Mouse (Mus musculus): ENCODE data around the gene Usp15.
"Not testable (repeated sequence)": the region's sequence is repeated elsewhere in the genome, so short reads cannot be mapped to it uniquely, and the experiment has no call there.

Gene Usp15

DNA sequence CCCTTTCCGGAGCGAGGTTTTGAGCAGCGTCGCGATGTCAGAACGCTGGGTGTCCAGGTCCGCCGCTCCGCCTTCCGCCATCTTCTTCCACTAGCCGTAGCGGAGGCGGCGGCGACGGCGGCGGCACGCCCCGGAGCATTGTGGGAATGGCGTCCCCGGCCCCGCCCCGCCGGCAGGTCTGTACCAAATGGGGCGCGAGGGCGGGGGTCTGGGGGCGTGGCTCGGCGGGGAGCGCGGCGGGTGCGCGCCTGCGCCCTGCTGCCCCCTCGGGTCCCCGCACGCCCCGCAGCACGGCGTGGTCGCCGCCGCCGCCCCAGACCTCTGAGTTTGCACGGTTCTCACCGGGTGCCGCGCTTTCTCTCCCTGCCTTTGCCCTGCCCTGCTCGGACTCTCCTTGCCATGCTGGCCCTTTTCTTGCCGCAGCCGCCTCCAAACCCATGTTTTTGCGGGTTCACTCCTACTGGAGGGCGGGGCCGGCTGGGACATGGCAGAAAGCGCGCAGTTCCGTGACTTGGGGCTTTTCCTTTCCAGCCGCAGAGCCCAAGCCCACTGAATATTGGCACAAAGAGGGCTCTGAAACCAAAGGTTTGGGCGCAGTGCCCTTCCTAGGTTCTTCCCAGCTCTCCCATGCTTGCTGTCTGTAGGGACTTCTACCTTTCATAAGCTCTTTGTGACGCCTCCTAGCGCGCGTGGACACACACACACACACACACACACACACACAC is at the start of gene Usp15:
Usp15 (minus strand) TSS at position 161 of the 725 bp plus-strand sequence.
- DNase-seq (ENCODE audit: extremely low read depth, low read depth, low spot score): no peak

DNA sequence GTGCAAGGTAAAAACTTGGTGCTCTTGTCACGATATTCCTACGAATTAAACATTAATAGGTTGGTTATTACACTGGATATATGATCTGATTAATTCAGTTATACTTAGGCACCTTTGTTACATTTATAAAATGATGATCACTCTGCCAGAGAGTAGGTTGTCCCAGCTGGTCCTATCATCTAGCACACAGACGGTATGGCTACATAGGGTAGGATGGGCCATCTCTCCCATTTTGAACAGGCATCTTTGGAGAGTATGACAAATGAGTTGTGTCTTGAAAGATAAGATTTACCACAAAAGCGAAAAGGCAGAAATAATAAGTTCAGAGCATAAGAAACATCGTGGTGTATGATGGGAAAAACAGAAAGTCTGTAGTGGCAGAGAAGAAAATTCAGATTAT is 32.6 kb upstream of the Usp15 start:
- no peak for DNase-seq (ENCODE audit: extremely low read depth, low read depth, low spot score)

DNA sequence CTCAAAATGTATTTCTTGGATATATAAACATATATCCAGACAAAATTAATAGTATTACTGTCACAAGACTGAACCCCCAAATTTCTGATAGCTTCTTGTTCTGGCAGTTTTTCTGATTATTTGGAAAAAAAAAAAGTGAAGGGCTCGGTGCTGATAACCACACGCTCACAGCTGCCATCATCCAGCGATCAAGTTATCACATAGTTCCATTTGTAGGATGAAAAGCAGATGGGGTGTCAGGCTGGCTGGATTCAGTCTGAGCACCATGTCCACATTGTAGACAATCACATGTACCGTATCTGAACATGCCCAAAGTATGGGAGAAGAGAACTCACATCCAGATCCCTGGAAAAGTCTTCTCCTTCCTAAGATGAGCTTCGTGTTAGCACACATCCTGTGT is 26.0 kb upstream of the Usp15 start:
- no peak for DNase-seq (ENCODE audit: extremely low read depth, low read depth, low spot score)

DNA sequence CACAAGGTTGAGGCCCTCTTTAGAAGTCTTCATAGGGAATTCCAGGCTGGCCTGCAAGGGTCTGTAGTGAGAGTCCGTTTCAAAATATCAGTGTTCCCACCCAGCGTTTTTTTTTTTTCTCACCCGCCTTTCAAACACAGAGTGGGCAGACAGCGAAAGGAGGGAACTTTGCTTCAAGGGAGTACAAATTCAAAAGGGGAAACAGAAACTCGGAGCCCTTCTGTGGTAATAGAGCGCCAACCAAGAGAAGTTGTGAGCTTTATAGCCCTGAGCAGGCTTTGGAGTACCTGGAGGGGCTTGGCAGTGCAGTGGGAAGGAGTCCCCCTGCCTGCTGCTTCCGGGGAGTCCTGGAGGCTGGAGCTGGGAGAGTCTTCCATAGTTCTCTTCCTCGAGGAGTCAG is 12.7 kb upstream of the Usp15 start:
- DNase-seq (ENCODE audit: extremely low read depth, low read depth, low spot score): no peak

DNA sequence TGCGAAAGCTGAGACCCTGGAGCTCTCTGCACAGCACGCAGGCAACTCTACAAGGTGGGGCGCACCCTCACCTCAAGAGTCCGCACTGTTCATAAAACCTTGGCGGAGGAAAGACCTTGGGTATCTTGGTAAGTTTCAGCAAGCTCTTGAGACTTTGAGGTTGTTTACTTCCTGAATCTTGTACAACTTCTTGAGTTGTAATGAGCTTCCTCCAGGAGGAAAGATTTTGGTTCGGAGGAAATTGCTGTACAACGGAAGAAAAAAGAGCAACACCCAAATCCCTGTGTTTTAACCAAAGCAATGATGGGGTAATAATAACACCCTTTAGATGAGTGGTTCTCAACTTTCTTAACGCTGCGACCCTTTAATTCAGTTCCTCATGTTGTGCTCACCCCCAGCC is 11.5 kb upstream of the Usp15 start:
- no peak for DNase-seq (ENCODE audit: extremely low read depth, low read depth, low spot score)

DNA sequence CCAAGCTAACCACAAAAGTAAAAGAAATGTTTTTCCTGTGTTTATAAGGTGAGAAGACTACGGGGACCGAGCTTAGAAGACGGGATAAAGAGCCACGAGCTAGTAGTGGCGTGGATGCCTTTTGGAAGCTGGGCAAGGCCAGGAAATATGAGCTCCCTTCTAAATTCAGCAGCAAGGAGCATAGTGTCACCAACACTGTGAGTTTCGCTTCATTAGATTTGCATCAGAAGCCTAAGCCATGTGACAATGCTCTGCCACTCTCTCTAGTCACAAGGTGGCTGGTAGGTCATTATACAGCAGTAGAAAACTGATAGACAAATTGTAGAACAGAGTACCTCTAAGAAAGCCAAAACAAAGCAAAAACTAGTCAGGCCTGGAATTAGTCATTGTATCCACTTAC is 9.3 kb upstream of the Usp15 start:
- DNase-seq (ENCODE audit: extremely low read depth, low read depth, low spot score): no peak

DNA sequence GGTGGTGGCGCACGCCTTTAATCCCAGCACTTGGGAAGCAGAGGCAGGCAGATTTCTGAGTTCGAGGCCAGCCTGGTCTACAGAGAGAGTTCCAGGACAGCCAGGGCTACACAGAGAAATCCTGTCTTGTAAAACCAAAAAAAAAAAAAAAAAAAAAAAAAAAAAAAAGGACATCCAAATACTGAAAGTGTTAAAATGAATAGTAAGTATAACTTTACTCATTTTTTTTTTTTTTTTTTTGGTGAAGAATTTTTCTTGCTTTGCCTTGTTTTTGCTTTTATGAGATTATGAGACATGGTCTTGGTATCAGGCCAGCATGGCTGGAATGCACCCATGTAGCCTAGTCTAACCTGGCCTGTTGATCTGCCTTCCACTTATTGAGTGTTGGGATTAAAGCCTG is 8.6 kb upstream of the Usp15 start:
- DNase-seq (ENCODE audit: extremely low read depth, low read depth, low spot score): not testable (repeated sequence)

DNA sequence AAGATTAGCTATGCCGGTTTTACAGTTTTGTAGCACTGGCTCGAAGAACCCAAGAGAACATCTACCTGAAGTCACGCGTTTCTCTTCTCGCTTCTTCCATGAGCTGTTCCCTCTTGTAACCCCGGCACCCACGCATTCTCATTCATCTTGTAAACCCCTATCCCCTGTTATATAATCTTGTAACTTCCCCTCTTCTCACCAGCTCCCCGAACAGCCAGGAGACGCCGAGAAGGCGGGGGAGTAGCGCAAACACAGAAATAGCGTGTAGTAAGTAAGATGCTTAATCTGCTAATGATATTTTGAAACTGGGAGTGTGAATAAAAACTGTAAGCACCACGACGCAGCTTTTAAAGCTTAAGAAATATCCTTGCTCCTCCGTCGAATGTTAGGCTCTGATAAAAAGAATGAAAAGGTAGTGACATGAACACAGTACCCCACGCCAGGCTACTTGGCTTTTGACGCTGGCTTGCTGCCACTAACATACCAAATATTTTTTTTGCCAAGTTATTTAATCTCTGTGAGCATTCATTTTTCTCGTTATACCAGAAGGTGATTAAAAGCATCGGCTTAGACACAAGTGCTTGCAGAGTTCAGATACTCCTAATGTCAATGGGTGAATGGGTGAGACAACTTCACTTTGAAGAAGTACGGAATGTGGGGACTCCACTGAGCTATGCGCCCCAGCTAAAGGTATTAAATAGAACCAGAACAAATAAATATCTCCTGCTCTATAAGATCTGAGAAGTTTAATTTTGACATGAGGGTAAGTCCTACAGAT is 5.4 kb upstream of the Usp15 start:
- no peak for DNase-seq (ENCODE audit: extremely low read depth, low read depth, low spot score)

DNA sequence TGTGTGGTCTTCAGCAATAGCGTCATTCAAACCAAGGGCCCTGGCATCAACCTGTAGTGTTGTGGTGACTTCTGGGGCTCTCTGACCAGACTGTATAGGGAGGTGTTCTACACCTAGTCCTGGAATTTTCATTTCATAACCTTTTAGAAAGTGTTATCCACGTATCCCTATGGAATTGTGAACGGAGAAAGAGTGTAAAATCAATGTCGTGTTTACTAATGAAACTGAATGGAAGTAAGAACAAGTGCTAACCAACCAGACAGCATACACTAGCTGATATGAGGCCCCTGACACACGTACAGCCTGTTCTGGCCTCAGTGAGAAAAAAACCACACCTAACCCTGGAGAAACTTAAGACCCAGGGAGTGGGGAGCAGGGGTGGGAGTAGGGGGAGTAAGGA is 4.6 kb upstream of the Usp15 start:
- DNase-seq (ENCODE audit: extremely low read depth, low read depth, low spot score): no peak

DNA sequence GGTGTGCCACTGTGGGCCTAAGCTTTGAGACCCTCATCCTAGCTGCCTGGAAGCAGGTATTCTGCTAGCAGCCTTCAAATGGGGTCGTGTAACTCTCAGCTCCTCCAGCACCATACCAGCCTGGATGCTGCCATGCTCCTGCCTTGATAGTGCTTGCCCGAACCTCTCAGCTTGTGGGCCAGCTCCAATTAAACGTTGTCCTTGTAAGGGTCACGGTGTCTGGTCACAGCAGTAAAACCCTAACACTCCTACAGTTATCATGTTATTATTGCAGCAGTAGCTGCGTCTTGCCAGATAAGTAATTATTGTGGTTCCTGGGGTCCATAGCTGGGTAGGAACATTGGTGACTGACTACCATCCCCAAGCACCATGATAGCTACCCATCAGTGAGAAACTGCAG is 4.2 kb upstream of the Usp15 start:
- DNase-seq (ENCODE audit: extremely low read depth, low read depth, low spot score): no peak

DNA sequence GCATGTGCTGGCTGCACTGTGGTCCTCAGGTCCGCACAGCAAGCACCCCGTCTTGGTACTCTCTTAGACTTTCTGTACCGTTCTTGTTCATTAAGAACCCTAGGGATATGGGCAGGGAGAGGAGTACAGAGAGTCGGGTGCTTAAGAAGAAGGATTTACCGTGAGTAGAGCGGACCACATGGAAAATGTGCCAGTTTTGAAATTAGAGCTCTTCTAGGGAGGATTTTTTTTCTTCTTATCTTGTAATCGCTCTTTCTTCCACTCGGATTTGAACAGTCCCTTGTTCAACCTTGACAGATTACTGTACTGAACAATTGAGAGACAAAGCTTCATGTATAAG is 3.5 kb upstream of the Usp15 start:
- DNase-seq (ENCODE audit: extremely low read depth, low read depth, low spot score): no peak

DNA sequence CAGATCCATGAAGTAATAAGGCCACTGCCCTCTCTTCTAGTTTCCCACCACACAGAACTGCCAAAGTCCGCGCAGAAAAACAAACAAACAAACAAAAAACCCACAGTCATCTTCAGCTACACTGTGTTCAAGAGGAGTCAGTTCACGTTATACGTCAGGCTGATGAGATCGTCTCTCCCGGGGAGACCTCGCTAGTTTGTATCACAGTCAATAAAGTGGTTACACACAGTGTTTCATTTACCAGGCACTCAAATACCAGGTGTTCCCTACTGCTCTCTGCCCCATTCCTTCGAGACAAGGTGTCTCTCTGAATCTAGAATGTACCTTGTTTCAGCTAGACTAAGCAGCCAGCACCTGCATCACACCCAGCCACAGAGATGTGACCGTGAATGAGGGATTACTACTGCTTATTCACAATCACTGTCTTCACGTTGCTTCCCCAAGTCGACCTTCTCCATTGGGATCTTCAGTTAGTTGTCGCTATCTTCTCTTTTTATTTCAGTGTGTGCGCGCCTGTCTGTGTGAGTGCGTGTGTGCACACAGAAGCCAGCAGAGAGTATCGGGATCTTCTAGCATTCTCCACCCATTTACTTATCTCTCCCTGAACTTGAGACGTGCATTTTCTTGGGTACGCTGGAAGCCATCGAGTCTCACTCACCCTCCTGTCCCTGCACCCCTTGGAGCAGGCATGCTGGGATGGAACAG is 3.0 kb upstream of the Usp15 start:
- no peak for DNase-seq (ENCODE audit: extremely low read depth, low read depth, low spot score)

DNA sequence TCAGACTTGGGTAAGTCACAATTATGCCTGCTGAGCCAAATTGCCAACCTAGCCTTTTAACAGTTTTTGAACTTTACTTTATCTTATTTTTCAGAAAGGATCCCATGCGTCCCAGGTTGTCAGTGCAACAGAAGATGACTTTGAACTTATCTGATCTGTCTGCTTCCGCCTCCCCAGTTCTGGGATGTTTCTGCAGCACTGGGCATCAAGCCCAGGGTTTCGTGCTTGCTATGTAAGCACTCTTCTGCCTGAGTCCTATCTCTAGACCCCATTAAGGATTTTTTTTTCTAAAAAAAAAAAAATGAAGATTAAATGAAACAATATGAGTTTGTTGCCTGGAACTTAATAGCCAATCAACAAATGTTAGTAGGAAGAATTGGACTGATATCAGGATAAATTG is 2.3 kb upstream of the Usp15 start:
- no peak for DNase-seq (ENCODE audit: extremely low read depth, low read depth, low spot score)

DNA sequence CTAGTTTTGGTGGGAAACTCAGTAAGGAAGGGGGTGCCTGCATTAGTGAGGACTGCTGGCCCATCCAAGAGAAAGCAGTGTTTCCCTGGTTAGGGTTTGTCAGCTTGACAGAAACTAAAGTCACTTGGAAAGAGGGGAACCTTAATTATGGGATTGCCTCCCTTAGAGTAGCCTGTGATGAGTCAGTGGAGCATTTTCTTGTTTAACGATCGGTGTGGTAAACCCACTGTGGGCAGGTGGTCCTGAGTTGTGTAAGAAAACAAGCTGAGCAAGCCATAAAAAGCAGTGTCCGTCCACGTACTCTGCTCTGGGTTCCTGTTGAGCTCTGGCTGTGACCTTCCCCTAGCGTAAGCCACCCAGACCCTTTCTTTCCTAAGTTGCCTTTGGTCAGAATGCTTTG is 1.4 kb upstream of the Usp15 start:
- DNase-seq (ENCODE audit: extremely low read depth, low read depth, low spot score): no peak

DNA sequence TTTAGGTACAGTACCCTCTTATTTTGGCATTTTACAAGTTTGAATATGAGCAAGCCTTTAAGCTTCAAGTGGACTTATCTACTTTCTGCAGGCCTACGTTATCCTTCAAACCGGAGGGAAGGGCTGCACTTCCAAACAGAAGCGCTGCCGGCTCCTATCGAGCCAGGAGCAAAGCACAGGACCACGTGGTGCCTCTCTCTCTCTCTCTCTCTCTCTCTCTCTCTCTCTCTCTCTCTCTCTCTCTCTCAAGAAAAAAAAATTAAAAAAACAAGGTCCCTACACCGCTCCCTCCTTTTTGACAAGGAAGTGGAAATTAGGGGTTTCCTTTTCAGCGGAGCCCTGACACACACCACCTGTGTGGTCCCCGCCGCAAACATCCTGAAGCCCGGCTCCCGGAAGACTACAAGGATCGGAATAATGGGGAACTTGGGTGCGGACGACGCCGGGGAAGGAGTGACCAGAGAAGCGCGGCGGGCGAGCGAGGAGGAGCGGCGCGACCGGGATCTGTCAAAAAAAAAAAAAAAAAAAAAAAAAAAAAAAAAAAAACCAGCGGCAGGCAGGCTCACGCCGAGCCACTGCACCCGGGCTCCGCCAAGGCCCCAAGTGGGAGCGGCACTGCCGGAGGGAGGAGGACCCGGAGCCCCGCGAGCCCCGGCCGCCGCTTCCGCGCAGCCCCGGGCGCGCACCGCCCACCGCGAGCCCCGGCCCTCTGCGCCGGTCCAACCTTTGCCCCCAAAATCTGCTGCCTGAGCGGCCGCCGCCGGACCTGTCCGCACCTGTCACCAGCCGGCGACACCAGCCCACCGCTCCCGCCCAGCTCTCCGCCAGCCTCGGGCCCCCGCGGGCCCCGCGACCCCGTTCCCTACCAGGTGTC is 597 bp downstream of the Usp15 start:
- no peak for DNase-seq (ENCODE audit: extremely low read depth, low read depth, low spot score)

DNA sequence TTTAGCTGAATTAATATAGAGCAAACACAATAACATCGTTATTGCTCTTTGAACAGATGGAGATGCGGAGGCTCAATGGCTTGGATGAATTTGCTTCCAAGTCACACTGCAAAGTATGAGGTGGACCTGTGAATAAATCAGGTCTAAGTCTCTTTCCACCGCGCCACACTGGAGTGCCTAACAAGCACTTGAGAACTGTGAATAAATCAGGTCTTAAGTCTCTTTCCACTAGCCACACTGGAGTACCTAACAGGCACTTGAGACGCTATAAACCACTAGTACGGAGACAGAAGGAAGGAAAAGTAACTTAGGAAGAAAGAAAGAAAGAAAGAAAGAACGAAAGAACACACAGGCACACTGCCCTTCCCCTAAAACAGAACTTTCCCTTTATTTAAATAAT is 1.3 kb downstream of the Usp15 start:
- no peak for DNase-seq (ENCODE audit: extremely low read depth, low read depth, low spot score)

DNA sequence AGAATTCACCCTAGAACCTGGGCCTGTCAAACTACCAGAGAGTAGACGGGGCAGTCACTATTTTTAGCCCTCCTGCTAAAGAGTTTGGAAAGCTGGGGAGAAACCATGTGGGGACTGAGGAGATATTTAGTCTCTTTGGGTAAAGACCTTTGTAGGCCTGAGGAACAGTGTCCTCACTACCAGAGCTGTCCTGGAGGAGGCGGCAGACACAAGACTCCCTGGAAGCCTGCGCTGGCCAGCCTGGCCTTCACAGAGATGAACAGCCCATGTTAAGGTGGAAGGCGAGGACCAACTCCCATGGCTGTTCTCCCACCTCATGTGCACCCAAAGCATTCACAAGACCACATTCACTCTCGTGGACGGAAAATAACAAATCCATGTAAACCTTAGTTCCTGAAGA is 5.8 kb downstream of the Usp15 start:
- no peak for DNase-seq (ENCODE audit: extremely low read depth, low read depth, low spot score)

DNA sequence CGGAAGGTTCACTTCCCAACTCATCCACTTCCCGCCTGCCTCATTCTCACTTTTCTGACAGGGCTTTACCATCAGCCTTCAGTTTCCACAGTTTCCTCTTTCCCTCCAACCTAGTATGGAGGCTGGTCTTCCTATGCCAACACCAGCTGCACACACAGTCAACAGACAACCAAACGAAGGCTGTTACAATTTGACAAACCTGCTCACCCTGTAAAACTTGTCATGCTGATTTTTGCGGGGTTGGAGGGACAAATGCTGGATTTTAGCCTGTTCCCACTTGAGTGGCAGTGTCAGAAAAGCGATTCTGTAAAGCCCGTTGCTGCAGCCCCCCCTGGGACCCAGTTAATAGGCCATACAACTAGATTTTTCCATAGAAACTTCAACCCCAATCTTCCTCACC is 9.5 kb downstream of the Usp15 start:
- DNase-seq (ENCODE audit: extremely low read depth, low read depth, low spot score): no peak

DNA sequence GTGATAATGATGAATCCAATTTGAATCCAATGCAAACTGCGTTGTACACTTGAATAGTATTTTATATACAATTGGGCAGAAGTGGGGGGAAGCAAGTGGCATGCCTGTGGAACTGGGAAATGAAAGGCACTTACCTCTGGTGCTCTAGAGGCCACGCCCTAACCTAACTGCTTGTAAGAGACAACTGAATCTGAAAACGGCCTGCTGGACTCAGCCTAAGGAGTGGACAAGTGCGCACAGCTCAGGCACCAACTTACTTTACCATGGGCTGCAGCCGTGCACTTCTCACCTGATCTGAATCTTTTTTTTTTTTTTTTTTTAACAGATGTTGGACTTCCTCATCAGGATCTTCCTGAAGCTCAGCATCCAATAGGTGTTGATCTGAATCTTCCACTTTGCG is 10.9 kb downstream of the Usp15 start:
- DNase-seq (ENCODE audit: extremely low read depth, low read depth, low spot score): no peak

DNA sequence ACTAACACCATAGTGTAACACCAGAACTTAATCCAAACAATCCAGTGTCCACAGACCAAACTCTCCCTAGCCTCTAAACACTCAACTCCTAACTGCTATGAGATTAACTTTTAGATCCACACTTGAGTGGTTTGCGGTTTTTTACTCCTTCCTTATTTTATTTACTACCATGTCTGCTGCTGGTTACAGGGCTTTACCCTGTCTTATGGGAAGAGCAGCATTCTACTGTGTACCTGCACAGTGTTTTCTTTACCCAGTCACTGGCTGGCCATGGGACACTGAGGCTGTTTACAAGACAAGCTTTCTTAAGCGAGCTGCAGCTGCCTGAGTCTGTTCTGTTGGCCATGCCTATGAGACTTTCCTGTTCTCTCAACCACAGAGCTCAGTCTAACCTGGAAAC is 13.1 kb downstream of the Usp15 start:
- DNase-seq (ENCODE audit: extremely low read depth, low read depth, low spot score): no peak

DNA sequence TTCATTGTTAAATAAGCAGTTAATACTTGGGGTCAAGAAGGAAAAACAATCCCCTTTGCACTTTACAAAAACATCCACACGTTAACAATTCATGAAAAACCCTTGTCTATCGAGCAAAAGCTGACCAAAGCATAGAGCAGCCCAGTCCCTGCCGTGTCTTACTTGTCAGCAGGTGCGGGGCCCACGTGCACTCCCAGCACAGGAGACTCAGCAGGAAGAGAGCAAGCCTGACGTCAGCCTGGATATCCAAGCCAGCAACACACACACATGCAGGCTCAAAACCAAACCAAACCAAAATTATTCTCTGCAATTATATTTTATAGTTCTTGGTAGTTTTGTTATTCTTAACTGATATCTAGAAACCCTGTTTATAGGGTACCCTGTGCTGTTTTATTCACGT is 13.6 kb downstream of the Usp15 start:
- no peak for DNase-seq (ENCODE audit: extremely low read depth, low read depth, low spot score)

Measured in fat pad, adult 2 months (tissue).